Mouse (Mus musculus) left cerebral cortex, adult 2 months (tissue): ENCODE measurements around the gene Adcy10. TPM values are rescaled to one million over a fixed set of nuclear protein-coding genes. Genes with fewer than 3 reads are reported as not detected.

Source experiments
- DNase-seq, 2 experiments: peaks; one replicate each; pipeline ENCODE4 v3.0.0; 2021 to 2022; ENCODE audit warnings: low spot score in 2 of 2, mixed read lengths in 1 of 2; ENCODE audit errors: extremely low spot score in 1 of 2
- H3K27ac ChIP-seq: fragments of 200-600 bp; 2 replicates; pipeline ENCODE4 v1.8.1; 2022
- H3K4me3 ChIP-seq: fragments of 200-600 bp; 2 replicates; pipeline ENCODE4 v1.8.1; 2022
- CTCF ChIP-seq: fragments of 200-600 bp; IDR thresholded peaks from 2 replicates; pipeline ENCODE4 v1.8.1; 2022; ENCODE audit warnings: antibody characterized with exemption, mild to moderate bottlenecking, moderate library complexity
- intact Hi-C: fragments of 180-260 bp; cut with DNase I; formaldehyde crosslinking; loops from one replicate; pipeline ENCODE4 v1.15.1; 2025
- total RNA-seq, 2 experiments: library from RNA; stranded (reverse); gene quantifications; 2 replicates each; pipeline ENCODE4 v1.2.3; 2021

Adcy10 gene
- total RNA-seq, 2 experiments from 2014 or later, result 0.63 to 0.86 TPM

- no peak; the same call in 1 of the 2 replicates for TF ChIP-seq CTCF
Observed at GRCm38 (mm10) chr1:165609495-165610320, 124.7 kb downstream of the Adcy10 start.

GRCm38 (mm10) chr1:165610321-165610999, 125.5 kb downstream of the Adcy10 start:
- intact Hi-C loops, result no loop called here
- Histone ChIP-seq H3K27ac (peak overlapping the region; percentile 61), H3K4me3 (no peak overlapping the region)
- TF ChIP-seq CTCF, result no peak
- DNase-seq, result no peak

More at GRCm38 (mm10) chr1:165609495-165610320, 124.7 kb downstream of the Adcy10 start:
- H3K4me3 ChIP-seq, result no peak overlapping the region
- peak overlapping the region; percentile 61 for H3K27ac ChIP-seq
- DNase-seq, result no peak
- intact Hi-C loops, result no loop called here

- DNase-seq, result no peak
- Histone ChIP-seq H3K27ac (0 out of 2 replicates have a peak overlapping the region, but pooled peaks have one; percentile 15), H3K4me3 (no peak overlapping the region)
- TF ChIP-seq CTCF, result no peak
- intact Hi-C loops, result no loop called here
Observed at GRCm38 (mm10) chr1:165612714-165613113, 127.7 kb downstream of the Adcy10 start.

GRCm38 (mm10) chr1:165613926-165614325, 128.9 kb downstream of the Adcy10 start:
- intact Hi-C loops, result no loop called here
- no peak overlapping the region for H3K4me3 ChIP-seq
- no peak for TF ChIP-seq CTCF
- no peak overlapping the region for H3K27ac ChIP-seq
- no peak for DNase-seq

GRCm38 (mm10) chr1:165614793-165615192, 129.8 kb downstream of the Adcy10 start:
- no peak for DNase-seq
- intact Hi-C loops, result no loop called here

GRCm38 (mm10) chr1:165616652-165617051, 131.7 kb downstream of the Adcy10 start:
- peak overlapping the region; percentile 40; the same call in 1 of the 2 replicates for H3K27ac ChIP-seq
- no peak for DNase-seq
- TF ChIP-seq CTCF, result no peak
- intact Hi-C loops, result no loop called here
- no peak overlapping the region for H3K4me3 ChIP-seq

More at GRCm38 (mm10) chr1:165614793-165615192, 129.8 kb downstream of the Adcy10 start:
- no peak for TF ChIP-seq CTCF
- H3K27ac ChIP-seq, result no peak overlapping the region
- no peak overlapping the region for H3K4me3 ChIP-seq

GRCm38 (mm10) chr1:165617166-165617891, 132.3 kb downstream of the Adcy10 start:
- no peak for TF ChIP-seq CTCF
- intact Hi-C loops, result no loop called here
- DNase-seq, result no peak

GRCm38 (mm10) chr1:165618201-165618624, 133.2 kb downstream of the Adcy10 start:
- no peak overlapping the region for H3K4me3 ChIP-seq
- H3K27ac ChIP-seq, result peak overlapping the region; percentile 57
- TF ChIP-seq CTCF, result no peak
- peak in 1 of 2 experiments; percentile 30 for DNase-seq
- intact Hi-C loops, result no loop called here

More at GRCm38 (mm10) chr1:165617166-165617891, 132.3 kb downstream of the Adcy10 start:
- peak overlapping the region; percentile 40; the same call in 1 of the 2 replicates for H3K27ac ChIP-seq
- no peak overlapping the region for H3K4me3 ChIP-seq

GRCm38 (mm10) chr1:165625058-165625457, 140.1 kb downstream of the Adcy10 start:
- no peak for TF ChIP-seq CTCF
- intact Hi-C loops, result no loop called here
- H3K27ac ChIP-seq, result no peak overlapping the region
- no peak for DNase-seq
- no peak overlapping the region for H3K4me3 ChIP-seq

- intact Hi-C loops, result no loop called here
- H3K4me3 ChIP-seq, result no peak overlapping the region
- no peak for TF ChIP-seq CTCF
- no peak for DNase-seq
- no peak overlapping the region for H3K27ac ChIP-seq
Observed at GRCm38 (mm10) chr1:165625896-165626295, 140.9 kb downstream of the Adcy10 start.

Other genes starting within 250 kb of the Adcy10 start
- gene Tiprl, start 248.2 kb upstream of the Adcy10 start, total RNA-seq, result 10 to 100 TPM; 63.1 to 69.7 TPM
- 10 to 100 TPM in 1 of 2 experiments, 1 to 10 TPM in 1; 9.9 to 10.3 TPM for gene Gpr161, start 189.4 kb upstream of the Adcy10 start, total RNA-seq
- 10 to 100 TPM; 89.9 to 92.7 TPM for gene Dcaf6, start 24.7 kb upstream of the Adcy10 start, total RNA-seq
- 100 to 1,000 TPM; 113 to 131 TPM for gene Mpc2, start 24.5 kb upstream of the Adcy10 start, total RNA-seq
- 10 to 100 TPM; 24.0 to 24.8 TPM for gene Mpzl1, start 149.4 kb downstream of the Adcy10 start, total RNA-seq
- 1 to 10 TPM; 4.9 to 5.8 TPM for gene Rcsd1, start 224.6 kb downstream of the Adcy10 start, total RNA-seq